Comparison of ENCODE assay signal across 8 mouse cellular contexts in the genomic region with DNA sequence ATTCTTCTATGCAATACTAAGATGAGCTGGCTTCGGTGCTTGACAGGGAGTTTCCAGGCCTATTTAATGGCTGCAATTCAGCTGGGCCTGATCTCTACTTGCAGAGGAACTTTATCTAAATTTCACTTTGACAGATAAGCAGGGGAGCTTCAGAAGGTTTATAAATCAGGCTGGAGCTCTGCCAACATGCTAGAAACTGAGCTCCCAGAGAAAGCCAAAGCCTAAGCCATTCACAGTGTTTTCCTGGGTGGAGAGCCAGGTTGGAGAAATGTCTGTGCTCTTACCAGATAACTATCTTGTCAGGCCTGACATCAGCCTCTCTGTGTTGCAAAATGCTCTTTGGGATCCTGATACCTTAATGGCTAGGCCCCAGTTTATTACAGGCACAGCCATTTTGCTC. TPM values are rescaled to one million over a fixed set of nuclear protein-coding genes. Genes with fewer than 3 reads are reported as not detected.
DNase-seq lines count a peak whose midpoint lies in the region; ATAC-seq and TF ChIP-seq lines count a peak whose summit lies in the region.

No protein-coding gene starts in this region.

- H3K4me1 ChIP-seq in midbrain, postnatal 0 days (ENCODE audit: insufficient read depth, low read length), result no peaks in the 10 kb centered on the region
- no peaks in the 10 kb centered on the region for H3K4me1 ChIP-seq in midbrain, embryonic 16.5 days (ENCODE audit: control insufficient read depth, insufficient read depth, low read length)
- H3K4me1 ChIP-seq in intestine, embryonic 14.5 days (replicated peaks; ENCODE audit: control insufficient read depth, insufficient read depth, low read length), result peaks cover 37% of the 10 kb centered on the region
- H3K4me1 ChIP-seq in neural tube, embryonic 13.5 days (replicated peaks), result peaks cover 16% of the 10 kb centered on the region

- no peak overlapping the region for H3K4me2 ChIP-seq in midbrain, postnatal 0 days (ENCODE audit: low read depth, low read length, poor library complexity, severe bottlenecking)
- no peak overlapping the region for H3K4me2 ChIP-seq in midbrain, embryonic 16.5 days (ENCODE audit: low read length)
- peak overlapping the region; percentile 26 for H3K4me2 ChIP-seq in intestine, embryonic 14.5 days (ENCODE audit: low read length)
- H3K4me2 ChIP-seq in neural tube, embryonic 13.5 days, result no peak overlapping the region

- no peaks in the 10 kb centered on the region for H3K9me3 ChIP-seq in midbrain, postnatal 0 days (ENCODE audit: low read length)
- H3K9me3 ChIP-seq in midbrain, embryonic 16.5 days (replicated peaks; ENCODE audit: control insufficient read depth, low read length, poor library complexity, severe bottlenecking), result peaks cover 3% of the 10 kb centered on the region; the same call in 1 of the 2 replicates
- 0 out of 2 replicates have a peak, but pooled peaks cover 4% of the 10 kb centered on the region for H3K9me3 ChIP-seq in intestine, embryonic 14.5 days (ENCODE audit: control insufficient read depth, low read length)
- peaks cover 5% of the 10 kb centered on the region; the same call in 1 of the 2 replicates for H3K9me3 ChIP-seq in neural tube, embryonic 13.5 days

- intact Hi-C loops in left cerebral cortex, postnatal 25 days (cut with DNase I), result no loop called here

- H3K4me3 ChIP-seq in midbrain, postnatal 0 days (ENCODE audit: low read depth, low read length), result no peak overlapping the region
- H3K4me3 ChIP-seq in midbrain, embryonic 16.5 days (ENCODE audit: low read depth, low read length), result no peak overlapping the region
- H3K4me3 ChIP-seq in intestine, embryonic 14.5 days (ENCODE audit: low read depth, low read length), result no peak overlapping the region
- no peak overlapping the region for H3K4me3 ChIP-seq in neural tube, embryonic 13.5 days

- H3K36me3 ChIP-seq in midbrain, postnatal 0 days (ENCODE audit: insufficient read depth, low read length), result no peaks in the 10 kb centered on the region
- no peaks in the 10 kb centered on the region for H3K36me3 ChIP-seq in midbrain, embryonic 16.5 days (ENCODE audit: control insufficient read depth, insufficient read depth, low read length)
- H3K36me3 ChIP-seq in intestine, embryonic 14.5 days (ENCODE audit: control insufficient read depth, insufficient read depth, low read length), result no peaks in the 10 kb centered on the region
- H3K36me3 ChIP-seq in neural tube, embryonic 13.5 days, result no peaks in the 10 kb centered on the region

- no peak for TF ChIP-seq CTCF in midbrain, postnatal 0 days (IDR thresholded peaks at IDR 0.05)

- WGBS in midbrain, postnatal 0 days, result 57% methylated on average over 1 of the region's 1 CpGs
- 72% methylated on average over 1 of the region's 1 CpGs for WGBS in midbrain, embryonic 16.5 days
- WGBS in intestine, embryonic 14.5 days, result 3% methylated on average over 1 of the region's 1 CpGs
- 45% methylated on average over 1 of the region's 1 CpGs for WGBS in neural tube, embryonic 13.5 days

- H3K27me3 ChIP-seq in midbrain, postnatal 0 days (ENCODE audit: insufficient read depth, low read length), result no peaks in the 10 kb centered on the region
- H3K27me3 ChIP-seq in midbrain, embryonic 16.5 days (ENCODE audit: control insufficient read depth, insufficient read depth, low read depth, low read length), result no peaks in the 10 kb centered on the region
- H3K27me3 ChIP-seq in intestine, embryonic 14.5 days (replicated peaks; ENCODE audit: control insufficient read depth, insufficient read depth, low read length), result no peaks in the 10 kb centered on the region
- H3K27me3 ChIP-seq in neural tube, embryonic 13.5 days, result no peaks in the 10 kb centered on the region; the same call in 1 of the 2 replicates

- H3K27ac ChIP-seq in midbrain, postnatal 0 days (ENCODE audit: low read depth, low read length), result no peak overlapping the region
- H3K27ac ChIP-seq in midbrain, embryonic 16.5 days (ENCODE audit: low read length), result no peak overlapping the region
- peak overlapping the region; percentile 92 for H3K27ac ChIP-seq in intestine, embryonic 14.5 days (ENCODE audit: low read depth)
- H3K27ac ChIP-seq in neural tube, embryonic 13.5 days (replicated peaks), result peak overlapping the region; percentile 72

- peak; percentile 30 for DNase-seq in midbrain, postnatal 0 days (ENCODE audit: low spot score)
- peak; percentile 72 for DNase-seq in fat pad, adult 2 months (ENCODE audit: extremely low read depth, low read depth, low spot score)
- DNase-seq in intestine, embryonic 14.5 days (ENCODE audit: low spot score), result no peak
- DNase-seq in left cerebral cortex, postnatal 25 days (ENCODE audit: low spot score in 2 of 2), result no peak
- no peak for DNase-seq in frontal cortex, postnatal 10 days (ENCODE audit: low spot score in 2 of 2)
- no peak for DNase-seq in cerebellum, adult 11 months

- H3K9ac ChIP-seq in midbrain, postnatal 0 days (replicated peaks; ENCODE audit: low read length, poor library complexity, severe bottlenecking), result no peak overlapping the region
- no peak overlapping the region for H3K9ac ChIP-seq in midbrain, embryonic 16.5 days (ENCODE audit: low read depth, low read length)
- no peak overlapping the region for H3K9ac ChIP-seq in intestine, embryonic 14.5 days (ENCODE audit: low read length)
- no peak overlapping the region; the same call in 1 of the 2 replicates for H3K9ac ChIP-seq in neural tube, embryonic 13.5 days

- ATAC-seq in midbrain, postnatal 0 days (ENCODE audit: low FRiP score), result no peak
- no peak for ATAC-seq in midbrain, embryonic 16.5 days
- ATAC-seq in intestine, embryonic 14.5 days (replicated peaks; ENCODE audit: low FRiP score, low TSS enrichment, low read depth), result peak; percentile 57; the same call in 1 of the 2 replicates
- ATAC-seq in neural tube, embryonic 13.5 days (ENCODE audit: low read depth), result peak; percentile 50; the same call in 1 of the 2 replicates

RNA-seq across cellular contexts. Expression of gene Gas1, which starts 48.6 kb away (rescaled TPM):
- total RNA-seq in midbrain, postnatal 0 days (2014; rRNA removed), result 40.9 and 53.4 TPM in 2 replicates
- 12.3 and 12.9 TPM in 2 replicates for polyA plus RNA-seq in midbrain, postnatal 0 days (2015; fragmentation: Nextera tagmentation; extraction: Ambion mirVana)
- 9.2 and 10.1 TPM in 2 replicates for polyA plus RNA-seq in midbrain, embryonic 16.5 days (2015; fragmentation: Nextera tagmentation; extraction: Ambion mirVana)
- polyA plus RNA-seq in intestine, embryonic 14.5 days (2014; fragmentation: Nextera tagmentation; extraction: Ambion mirVana), result 116 and 120 TPM in 2 replicates
- 19.3 and 29.9 TPM in 2 replicates for polyA plus RNA-seq in neural tube, embryonic 13.5 days (2015; fragmentation: Nextera tagmentation; extraction: Ambion mirVana)
- total RNA-seq in left cerebral cortex, postnatal 25 days (2021), result 10 to 100 TPM in 1 of 2 experiments, 1 to 10 TPM in 1; 9.6 to 10.4 TPM

Comparison
In these comparisons a context has a peak if more than half of its experiments do, and no peak if none do; other contexts are left out.
1. ATAC-seq: peak in intestine, embryonic 14.5 days (single experiment) and neural tube, embryonic 13.5 days (single experiment); none in midbrain, postnatal 0 days (single experiment) and midbrain, embryonic 16.5 days (single experiment).
2. DNase-seq: peak in midbrain, postnatal 0 days (single experiment) and fat pad, adult 2 months (single experiment); none in intestine, embryonic 14.5 days (single experiment), left cerebral cortex, postnatal 25 days (0 of 2), frontal cortex, postnatal 10 days (0 of 2) and cerebellum, adult 11 months (single experiment).
3. H3K27ac ChIP-seq: peak in intestine, embryonic 14.5 days (single experiment) and neural tube, embryonic 13.5 days (single experiment); none in midbrain, postnatal 0 days (single experiment) and midbrain, embryonic 16.5 days (single experiment).